9 mouse cellular contexts compared by ENCODE assay signal in genomic region chr10:62843787-62844491, GRCm38 (mm10). TPM values are rescaled to one million over a fixed set of nuclear protein-coding genes. Genes with fewer than 3 reads are reported as not detected.
DNase-seq lines count a peak whose midpoint lies in the region; ATAC-seq and TF ChIP-seq lines count a peak whose summit lies in the region.
"Had no signal": no experiment of that assay in that cellular context is flagged by ENCODE, and none has a peak within 500 bp of the region (broad histone marks: within the 10 kb centered on the region; RNA-seq: fewer than 3 reads in every experiment).

No protein-coding gene starts in this region.

- peak overlapping the region; percentile 46 for H3K4me2 ChIP-seq in heart, postnatal 0 days (ENCODE audit: low read depth, low read length)
- H3K4me2 ChIP-seq in limb, embryonic 15.5 days = no peak overlapping the region

- H3K4me3 ChIP-seq in heart, postnatal 0 days (ENCODE audit: low read depth, low read length) = peak overlapping the region; percentile 20
- H3K4me3 ChIP-seq in limb, embryonic 15.5 days = no peak overlapping the region

- peaks cover 15% of the 10 kb centered on the region for H3K4me1 ChIP-seq in heart, postnatal 0 days (ENCODE audit: control insufficient read depth, insufficient read depth)
- H3K4me1 ChIP-seq in limb, embryonic 15.5 days = peaks cover 16% of the 10 kb centered on the region

- WGBS in heart, postnatal 0 days = 20% methylated on average over 9 of the region's 9 CpGs
- 35% methylated on average over 9 of the region's 9 CpGs for WGBS in limb, embryonic 15.5 days

- H3K27ac ChIP-seq in heart, postnatal 0 days (ENCODE audit: low read depth) = peak overlapping the region; percentile 94
- H3K27ac ChIP-seq in limb, embryonic 15.5 days = no peak overlapping the region

- TF ChIP-seq EP300 in heart, postnatal 0 days (IDR thresholded peaks at IDR 0.05; ENCODE audit: low read depth) = no peak

- peak; percentile 38 for DNase-seq in 3134 (ENCODE audit: extremely low read depth, insufficient read length, low spot score)
- peak; percentile 36 for DNase-seq in embryo, embryonic 10.5 days (ENCODE audit: low spot score)
- peak; percentile 96 for DNase-seq in heart, postnatal 0 days (ENCODE audit: low spot score)
- no peak for DNase-seq in cerebellum, adult 9-11 months
- DNase-seq in layer of hippocampus, postnatal 36 days = no peak
- no peak for DNase-seq in right cerebral cortex, adult 18-20 months

- H3K27me3 ChIP-seq in heart, postnatal 0 days (ENCODE audit: control insufficient read depth, insufficient read depth, low read length) = no peaks in the 10 kb centered on the region
- no peaks in the 10 kb centered on the region for H3K27me3 ChIP-seq in limb, embryonic 15.5 days

- peak; percentile 96 for ATAC-seq in heart, postnatal 0 days (ENCODE audit: insufficient read depth, low read depth)
- ATAC-seq in limb, embryonic 15.5 days (ENCODE audit: insufficient number of reproducible peaks, low FRiP score, low TSS enrichment, low read depth) = 0 out of 2 replicates have a peak, but pooled peaks have one; percentile 40
- no peak for ATAC-seq in inflammation-experienced regulatory T-cells, adult 6 months

- no peak for TF ChIP-seq CTCF in heart, postnatal 0 days (IDR thresholded peaks at IDR 0.05; ENCODE audit: low read depth)

- peaks cover 12% of the 10 kb centered on the region for H3K36me3 ChIP-seq in heart, postnatal 0 days (replicated peaks; ENCODE audit: control insufficient read depth, insufficient read depth, low read length)
- H3K36me3 ChIP-seq in limb, embryonic 15.5 days = peaks cover 13% of the 10 kb centered on the region
- H3K36me3 ChIP-seq: G1E had no signal

- peak overlapping the region; percentile 17; the same call in 1 of the 2 replicates for H3K9ac ChIP-seq in heart, postnatal 0 days (replicated peaks; ENCODE audit: low read depth, low read length)
- no peak overlapping the region for H3K9ac ChIP-seq in limb, embryonic 15.5 days

- H3K9me3 ChIP-seq in heart, postnatal 0 days (replicated peaks; ENCODE audit: control insufficient read depth, low read length) = no peaks in the 10 kb centered on the region
- H3K9me3 ChIP-seq in limb, embryonic 15.5 days = no peaks in the 10 kb centered on the region
- H3K9me3 ChIP-seq: G1E had no signal

RNA-seq across cellular contexts. Expression of gene Ccar1, which starts 51.9 kb away (rescaled TPM):
- 59.2 and 96.8 TPM in 2 replicates for total RNA-seq in heart, postnatal 0 days (2014; rRNA removed; ENCODE audit: low replicate concordance)
- polyA plus RNA-seq in heart, postnatal 0 days (2015; fragmentation: Nextera tagmentation; extraction: Ambion mirVana) = 56.9 and 59.0 TPM in 2 replicates
- 102 and 106 TPM in 2 replicates for polyA plus RNA-seq in limb, embryonic 15.5 days (2015; fragmentation: Nextera tagmentation; extraction: Ambion mirVana)
- 10 to 100 TPM; 54.6 to 73.1 TPM for total RNA-seq in layer of hippocampus, postnatal 36 days (2021)
- polyA plus RNA-seq in inflammation-experienced regulatory T-cells, adult 6 months (2017; shearing (Covaris generic)) = 100 to 1,000 TPM; 122 to 149 (median 137) TPM

Comparison
In these comparisons a context has a peak if more than half of its experiments do, and no peak if none do; other contexts are left out.
1. DNase-seq: peak in 3134 (single experiment), embryo, embryonic 10.5 days (single experiment) and heart, postnatal 0 days (single experiment); none in cerebellum, adult 9-11 months (single experiment), layer of hippocampus, postnatal 36 days (0 of 2) and right cerebral cortex, adult 18-20 months (single experiment).